ENCODE assay signal across 9 mouse cellular contexts in genomic region chr13:98533415-98533814, GRCm38 (mm10). TPM values are rescaled to one million over a fixed set of nuclear protein-coding genes. Genes with fewer than 3 reads are reported as not detected.
DNase-seq lines count a peak whose midpoint lies in the region; ATAC-seq lines count a peak whose summit lies in the region.
"Had no signal": no experiment of that assay in that cellular context is flagged by ENCODE, and none has a peak within 500 bp of the region (broad histone marks: within the 10 kb centered on the region; RNA-seq: fewer than 3 reads in every experiment).

No protein-coding gene starts in this region.

- H3K9me3 ChIP-seq in lung, embryonic 16.5 days (ENCODE audit: control insufficient read depth, low read length): peaks cover 4% of the 10 kb centered on the region; the same call in 1 of the 2 replicates
- no peaks in the 10 kb centered on the region for H3K9me3 ChIP-seq in hindbrain, embryonic 11.5 days (ENCODE audit: control insufficient read depth, low read length)
- peaks cover 11% of the 10 kb centered on the region for H3K9me3 ChIP-seq in limb, embryonic 13.5 days

- H3K4me2 ChIP-seq in lung, embryonic 16.5 days (ENCODE audit: low read depth, low read length): no peak overlapping the region
- no peak overlapping the region; the same call in 1 of the 2 replicates for H3K4me2 ChIP-seq in hindbrain, embryonic 11.5 days (replicated peaks; ENCODE audit: low read depth, low read length)
- peak overlapping the region; percentile 58 for H3K4me2 ChIP-seq in limb, embryonic 13.5 days (replicated peaks)

- no peak overlapping the region for H3K9ac ChIP-seq in lung, embryonic 16.5 days (ENCODE audit: low read length)
- no peak overlapping the region for H3K9ac ChIP-seq in hindbrain, embryonic 11.5 days (ENCODE audit: low read depth, low read length)
- no peak overlapping the region for H3K9ac ChIP-seq in limb, embryonic 13.5 days

- no peak overlapping the region for H3K4me3 ChIP-seq in lung, embryonic 16.5 days (ENCODE audit: low read length)
- H3K4me3 ChIP-seq in hindbrain, embryonic 11.5 days (ENCODE audit: low read depth, low read length): no peak overlapping the region
- H3K4me3 ChIP-seq in limb, embryonic 13.5 days: no peak overlapping the region

- H3K27me3 ChIP-seq in lung, embryonic 16.5 days (ENCODE audit: control insufficient read depth, insufficient read depth, low read depth, low read length): peaks cover 5% of the 10 kb centered on the region; the same call in 1 of the 2 replicates
- no peaks in the 10 kb centered on the region for H3K27me3 ChIP-seq in hindbrain, embryonic 11.5 days (ENCODE audit: control insufficient read depth, insufficient read depth, low read length)
- peaks cover 23% of the 10 kb centered on the region for H3K27me3 ChIP-seq in limb, embryonic 13.5 days

- peak; percentile 39; the same call in 1 of the 2 replicates for ATAC-seq in lung, embryonic 16.5 days (ENCODE audit: low read depth)
- 0 out of 2 replicates have a peak, but pooled peaks have one; percentile 14 for ATAC-seq in hindbrain, embryonic 11.5 days (ENCODE audit: low FRiP score)
- peak; percentile 37; the same call in 1 of the 2 replicates for ATAC-seq in limb, embryonic 13.5 days (ENCODE audit: low FRiP score, low read depth)

- DNase-seq in lung, postnatal 4 days: no peak
- DNase-seq in hindbrain, embryonic 11.5 days (ENCODE audit: low spot score): peak; percentile 34
- no peak for DNase-seq in gastrocnemius, postnatal 36 days
- no peak for DNase-seq in frontal cortex, postnatal 14 days (ENCODE audit: low spot score in 2 of 2)
- DNase-seq in cerebellum, adult 9-10 months: no peak
- no peak for DNase-seq in thymus, postnatal 4 days

- WGBS in lung, embryonic 16.5 days: 18% methylated on average over 9 of the region's 9 CpGs
- WGBS in hindbrain, embryonic 11.5 days: 21% methylated on average over 9 of the region's 9 CpGs
- WGBS in limb, embryonic 13.5 days: 14% methylated on average over 9 of the region's 9 CpGs

- peaks cover 17% of the 10 kb centered on the region for H3K4me1 ChIP-seq in lung, embryonic 16.5 days (replicated peaks; ENCODE audit: control insufficient read depth, insufficient read depth, low read length)
- H3K4me1 ChIP-seq in hindbrain, embryonic 11.5 days (replicated peaks; ENCODE audit: control insufficient read depth, insufficient read depth, low read length): peaks cover 10% of the 10 kb centered on the region
- peaks cover 34% of the 10 kb centered on the region for H3K4me1 ChIP-seq in limb, embryonic 13.5 days

- H3K36me3 ChIP-seq in lung, embryonic 16.5 days (ENCODE audit: control insufficient read depth, insufficient read depth, low read length): no peaks in the 10 kb centered on the region
- H3K36me3 ChIP-seq in hindbrain, embryonic 11.5 days (ENCODE audit: control insufficient read depth, insufficient read depth, low read length): no peaks in the 10 kb centered on the region
- H3K36me3 ChIP-seq in limb, embryonic 13.5 days: no peaks in the 10 kb centered on the region

- intact Hi-C loops in gastrocnemius, postnatal 36 days (cut with DNase I): no loop called here

- H3K27ac ChIP-seq in lung, embryonic 16.5 days (ENCODE audit: low read length): no peak overlapping the region
- no peak overlapping the region for H3K27ac ChIP-seq in hindbrain, embryonic 11.5 days (ENCODE audit: low read depth, low read length)
- peak overlapping the region; percentile 22; the same call in 1 of the 2 replicates for H3K27ac ChIP-seq in limb, embryonic 13.5 days

RNA-seq across cellular contexts. Expression of gene Gm10320, which starts 41.6 kb away (rescaled TPM):
- polyA plus RNA-seq in lung, embryonic 16.5 days (2015; fragmentation: Nextera tagmentation; extraction: Ambion mirVana): 1.2 and 1.8 TPM in 2 replicates
- polyA plus RNA-seq in hindbrain, embryonic 11.5 days (2014; fragmentation: Nextera tagmentation; extraction: Ambion mirVana): 0.78 and 0.94 TPM in 2 replicates
- 1.8 and 3.4 TPM in 2 replicates for polyA plus RNA-seq in limb, embryonic 13.5 days (2015; fragmentation: Nextera tagmentation; extraction: Ambion mirVana)
- not detected for total RNA-seq in gastrocnemius, postnatal 36 days (2021)
- total RNA-seq: heart, postnatal 36 days had no signal
